Mouse (Mus musculus) embryonic facial prominence, embryonic 15.5 days (tissue): ENCODE measurements at regions not wholly inside any gene's neighbourhood (a gene's known extent, or its start where the extent isn't known, plus 50 kb on each side); places are given as distances from the start of the nearest gene placed in this dataset.

Experiments
- ATAC-seq: fragments of 200-750 bp; cut with Nextera tagmentation; 2 replicates; pipeline ENCODE4 v1.8.0; 2017; ENCODE audit warnings: low read depth, moderate TSS enrichment; ENCODE audit not compliant: insufficient number of reproducible peaks, low FRiP score, low TSS enrichment
- H3K27ac ChIP-seq: fragments of 300-500 bp; sonication (generic); replicated peaks from 2 replicates; pipeline ENCODE4 v1.5.1; 2015; ENCODE audit warnings: mild to moderate bottlenecking, inconsistent platforms
- H3K27me3 ChIP-seq: fragments of 300-500 bp; sonication (generic); 2 replicates; pipeline ENCODE4 v1.6.1; 2015; ENCODE audit warnings: inconsistent platforms
- H3K36me3 ChIP-seq: fragments of 300-500 bp; sonication (generic); 2 replicates; pipeline ENCODE4 v1.6.1; 2015; ENCODE audit warnings: mild to moderate bottlenecking, inconsistent platforms
- H3K4me1 ChIP-seq: fragments of 300-500 bp; sonication (generic); 2 replicates; pipeline ENCODE4 v1.6.1; 2015; ENCODE audit warnings: inconsistent platforms
- H3K4me2 ChIP-seq: fragments of 300-500 bp; sonication (generic); replicated peaks from 2 replicates; pipeline ENCODE4 v1.6.1; 2015; ENCODE audit warnings: mild to moderate bottlenecking, inconsistent platforms
- H3K4me3 ChIP-seq: fragments of 300-500 bp; sonication (generic); replicated peaks from 2 replicates; pipeline ENCODE4 v1.5.1; 2015; ENCODE audit warnings: mild to moderate bottlenecking, inconsistent platforms
- H3K9ac ChIP-seq: fragments of 300-500 bp; sonication (generic); 2 replicates; pipeline ENCODE4 v1.6.1; 2015; ENCODE audit warnings: inconsistent platforms
- H3K9me3 ChIP-seq: fragments of 300-500 bp; sonication (generic); replicated peaks from 2 replicates; pipeline ENCODE4 v1.6.1; 2016; ENCODE audit warnings: inconsistent platforms
- WGBS: fragments of 180-500 bp; shearing (Covaris S2); methylation state at CpG from one replicate; pipeline ENCODE4 v1.1.7; 2015; 5-methylcytosine and 5-hydroxymethylcytosine counted together

DNA sequence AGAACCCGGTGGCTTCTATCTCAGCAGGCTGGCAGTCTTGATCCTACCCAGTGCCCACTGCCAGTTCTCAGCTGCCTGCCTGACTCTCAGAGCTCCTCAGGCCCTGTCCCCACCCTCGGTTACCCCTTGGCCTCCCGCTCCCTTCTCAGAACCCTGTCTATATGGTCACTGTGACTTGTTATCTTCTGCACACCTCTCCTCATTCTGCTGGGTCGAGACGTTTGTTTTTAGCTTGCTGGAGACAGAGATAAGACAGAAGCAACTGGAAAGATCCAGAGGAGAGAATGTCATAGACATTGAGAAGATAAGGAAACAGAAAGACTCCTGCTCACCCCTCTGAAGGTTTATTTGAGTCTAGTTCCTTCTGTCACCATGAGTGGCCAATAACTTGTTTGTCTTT, 53.8 kb upstream of the Phc1 start:
- H3K27ac ChIP-seq = no peak overlapping the region
- no peak for ATAC-seq
- WGBS = 76% methylated on average over 5 of the region's 5 CpGs
- no peaks in the 10 kb centered on the region for H3K36me3 ChIP-seq
- no peak overlapping the region for H3K4me2 ChIP-seq
- H3K9ac ChIP-seq = no peak overlapping the region
- no peaks in the 10 kb centered on the region for H3K27me3 ChIP-seq
- H3K4me3 ChIP-seq = no peak overlapping the region
- no peaks in the 10 kb centered on the region for H3K9me3 ChIP-seq
- H3K4me1 ChIP-seq = no peaks in the 10 kb centered on the region

GRCm38 (mm10) chr6:122393231-122393881, 53.0 kb upstream of the Phc1 start:
- Histone ChIP-seq H3K27ac (no peak overlapping the region), H3K4me2 (no peak overlapping the region), H3K27me3 (no peaks in the 10 kb centered on the region), H3K4me3 (no peak overlapping the region), H3K4me1 (no peaks in the 10 kb centered on the region), H3K36me3 (no peaks in the 10 kb centered on the region), H3K9me3 (no peaks in the 10 kb centered on the region), H3K9ac (no peak overlapping the region)
- WGBS = 56% methylated on average over 19 of the region's 19 CpGs
- ATAC-seq = no peak

DNA sequence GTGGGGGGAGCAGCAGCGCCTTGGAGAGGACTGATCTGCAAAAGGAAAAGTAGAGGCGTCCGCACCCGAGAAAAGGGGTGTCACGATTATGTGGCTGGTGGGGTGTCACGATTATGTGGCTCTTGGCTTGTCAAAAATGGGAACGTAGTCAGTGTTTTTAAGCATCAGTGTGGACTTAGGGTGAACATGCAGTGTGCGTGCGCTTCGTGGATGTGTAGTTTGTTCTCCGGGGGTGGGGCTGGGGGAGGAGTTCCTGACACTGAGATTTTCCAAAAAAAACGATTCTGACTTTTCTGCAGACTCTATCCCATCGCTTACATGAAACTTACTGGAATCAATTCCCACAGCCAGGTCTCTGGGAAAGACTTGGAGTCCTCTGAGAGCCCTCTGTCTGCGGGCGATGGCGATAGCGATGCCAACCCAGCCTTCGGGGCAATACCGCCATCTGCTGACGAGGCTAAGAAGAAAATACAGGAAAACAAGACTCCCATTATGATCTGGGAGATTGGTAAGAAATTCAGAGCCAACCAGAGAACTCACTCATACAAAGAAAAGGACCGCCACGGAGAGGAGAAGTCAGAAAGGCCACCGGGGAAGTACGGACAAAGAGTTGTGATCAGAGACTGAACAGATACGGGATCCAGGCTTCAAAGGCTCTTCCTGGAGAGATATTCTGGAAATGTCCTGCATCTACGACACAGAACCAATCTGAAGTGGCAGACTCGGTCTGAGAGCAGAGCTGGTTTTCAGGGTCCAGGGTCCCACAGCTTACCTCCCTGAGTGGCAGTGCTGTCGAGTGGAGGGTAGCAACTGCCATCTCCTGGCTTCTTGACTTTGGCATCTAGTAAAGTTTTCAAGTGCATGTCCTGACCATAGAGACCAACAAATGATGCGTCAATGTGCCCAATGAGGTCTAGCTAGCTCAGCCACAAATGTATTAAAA, 51.6 kb upstream of the Phc1 start:
- Histone ChIP-seq H3K9me3 (no peaks in the 10 kb centered on the region), H3K36me3 (no peaks in the 10 kb centered on the region), H3K4me1 (no peaks in the 10 kb centered on the region), H3K27me3 (no peaks in the 10 kb centered on the region), H3K27ac (no peak overlapping the region), H3K4me3 (peak overlapping the region; percentile 18), H3K9ac (no peak overlapping the region), H3K4me2 (peak overlapping the region; percentile 21)
- WGBS = 33% methylated on average over 29 of the region's 29 CpGs
- peak; percentile 48; the same call in 1 of the 2 replicates for ATAC-seq

DNA sequence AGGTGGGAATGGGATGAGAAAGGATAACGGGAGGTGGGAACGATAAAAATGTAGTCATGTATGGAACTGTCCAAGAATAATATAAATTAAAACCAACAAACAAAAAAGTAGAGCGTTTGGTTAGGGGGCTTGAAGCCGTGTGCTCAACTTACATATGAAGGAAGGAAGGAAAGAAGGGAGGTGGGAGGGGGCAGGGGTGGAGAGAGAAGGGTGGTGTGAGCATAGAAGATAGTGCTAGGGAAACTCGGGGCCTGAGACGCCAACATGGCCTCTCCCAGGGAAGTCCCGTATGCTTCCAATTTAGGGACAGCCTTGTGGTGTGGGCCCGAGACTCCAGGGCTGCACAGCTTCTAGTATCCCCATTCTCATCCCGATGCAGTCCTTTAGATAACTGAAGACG, 50.8 kb upstream of the Phc1 start:
- WGBS = 59% methylated on average over 10 of the region's 10 CpGs
- Histone ChIP-seq H3K4me2 (no peak overlapping the region), H3K9me3 (no peaks in the 10 kb centered on the region), H3K4me1 (no peaks in the 10 kb centered on the region), H3K27ac (no peak overlapping the region), H3K36me3 (no peaks in the 10 kb centered on the region), H3K9ac (no peak overlapping the region), H3K4me3 (no peak overlapping the region), H3K27me3 (no peaks in the 10 kb centered on the region)
- ATAC-seq = no peak

DNA sequence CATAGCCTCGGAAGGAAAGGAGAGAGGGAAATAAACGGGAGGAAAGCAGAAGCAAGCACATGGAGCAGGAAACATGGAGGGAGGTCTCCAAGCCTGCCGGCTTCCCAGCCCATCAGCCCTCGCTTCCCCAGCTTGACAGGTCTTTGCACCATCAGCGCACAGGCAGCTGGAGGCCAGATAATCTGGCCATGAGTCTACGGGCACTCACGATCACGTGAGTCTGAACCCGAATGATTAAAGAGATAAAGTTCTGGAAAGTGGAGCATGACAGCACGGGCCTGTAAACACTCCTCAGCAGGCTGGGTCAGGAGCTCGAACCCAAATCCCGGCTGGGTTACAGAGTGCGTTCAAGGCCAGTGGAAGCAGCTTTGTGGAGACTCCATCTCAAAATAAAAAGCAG, 50.4 kb upstream of the Phc1 start:
- no peak for ATAC-seq
- 71% methylated on average over 13 of the region's 13 CpGs for WGBS

More for the DNA sequence above, 50.4 kb upstream of the Phc1 start:
- Histone ChIP-seq H3K4me2 (no peak overlapping the region), H3K4me1 (no peaks in the 10 kb centered on the region), H3K4me3 (no peak overlapping the region), H3K9me3 (no peaks in the 10 kb centered on the region), H3K27me3 (no peaks in the 10 kb centered on the region), H3K36me3 (no peaks in the 10 kb centered on the region), H3K9ac (no peak overlapping the region), H3K27ac (no peak overlapping the region)
